Comparison of ENCODE assay signal across 17 mouse cellular contexts in genomic region chr6:59328297-59328696, GRCm38 (mm10).
DNase-seq lines count a peak whose midpoint lies in the region.
"Had no signal": no experiment of that assay in that cellular context is flagged by ENCODE, and none has a peak within 500 bp of the region (broad histone marks: within the 10 kb centered on the region; RNA-seq: fewer than 3 reads in every experiment).

No protein-coding gene starts in this region.

- DNase-seq in left cerebral cortex, postnatal 4 days, result peak; percentile 88
- DNase-seq in left cerebral cortex, postnatal 10 days (ENCODE audit: extremely low spot score in 1 of 2, low spot score in 2 of 2), result no peak
- DNase-seq in cerebellum, adult 11-12 months, result peak; percentile 98
- peak; percentile 98 for DNase-seq in cerebellum, adult 9-11 months
- DNase-seq in retina, postnatal 1 day, result peak; percentile 19
- no peak for DNase-seq in layer of hippocampus, postnatal 10 days (ENCODE audit: low spot score in 2 of 2)
- DNase-seq in spleen, postnatal 14 days (ENCODE audit: low spot score in 2 of 2), result no peak
- DNase-seq: adrenal gland, adult 8-10 months; forebrain, postnatal 0 days; gastrocnemius, postnatal 25 days; heart, adult 18-20 months; heart, postnatal 14 days; kidney, adult 11 months; layer of hippocampus, adult 9-11 months; lung, postnatal 4 days; right cerebral cortex, postnatal 25 days; spleen, adult 18-20 months had no signal

- intact Hi-C loops in left cerebral cortex, postnatal 4 days (cut with DNase I), result no loop called here
- intact Hi-C loops in left cerebral cortex, postnatal 10 days (cut with DNase I), result no loop called here

Comparison
In these comparisons a context has a peak if more than half of its experiments do, and no peak if none do; other contexts are left out.
1. DNase-seq: peak in left cerebral cortex, postnatal 4 days (single experiment), cerebellum, adult 11-12 months (single experiment), cerebellum, adult 9-11 months (single experiment) and retina, postnatal 1 day (single experiment); none in left cerebral cortex, postnatal 10 days (0 of 2), layer of hippocampus, postnatal 10 days (0 of 2) and spleen, postnatal 14 days (0 of 2).